Mouse (Mus musculus) testis, adult 2 months (tissue): ENCODE data around the gene Lif.

Experiments
- CTCF ChIP-seq: fragments of 200-500 bp; IDR thresholded peaks from 2 replicates; pipeline ENCODE4 v1.5.1; 2012; ENCODE audit warnings: low read depth, mild to moderate bottlenecking, inconsistent platforms, low read length, moderate library complexity; ENCODE audit not compliant: control insufficient read depth, insufficient read depth, insufficient replicate concordance
- POLR2A ChIP-seq: fragments of 200-500 bp; IDR thresholded peaks from 2 replicates; pipeline ENCODE4 v1.6.1; 2012; ENCODE audit warnings: low read depth, mild to moderate bottlenecking, inconsistent platforms, low read length, moderate library complexity; ENCODE audit not compliant: control insufficient read depth

DNA sequence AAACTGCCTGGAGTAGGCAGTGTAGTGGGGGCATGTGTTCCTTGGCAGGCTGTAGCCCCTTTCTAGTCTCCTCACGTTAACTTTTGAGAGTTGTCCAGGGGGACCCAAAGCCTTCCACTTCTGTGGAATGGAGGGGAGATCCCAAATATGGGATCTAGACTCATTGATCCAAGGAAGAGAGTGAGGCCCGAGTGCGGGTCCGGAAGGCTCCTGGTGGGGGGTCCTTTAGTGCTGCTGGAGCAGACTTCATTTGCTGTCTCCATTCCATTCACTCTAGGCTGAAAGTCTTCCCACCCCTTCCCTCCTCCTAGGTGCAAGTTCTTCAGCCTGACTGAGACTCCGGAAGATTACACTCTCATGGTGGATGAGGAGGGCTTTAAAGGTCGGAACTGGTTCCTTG lies 38.7 kb upstream of the Lif start:
- TF ChIP-seq CTCF (no peak), POLR2A (no peak)
